Mouse (Mus musculus) limb, embryonic 10.5 days (tissue): ENCODE results near the gene Pom121l2. TPM values are rescaled to one million over a fixed set of nuclear protein-coding genes. Genes with fewer than 3 reads are reported as not detected.

Source experiments
- DNase-seq: peaks from one replicate; pipeline ENCODE4 v3.0.0-alpha.2; 2017; ENCODE audit warnings: low spot score
- H3K27ac ChIP-seq: fragments of 300-500 bp; sonication (generic); 2 replicates; pipeline ENCODE4 v1.5.1; 2016; ENCODE audit warnings: mild to moderate bottlenecking
- H3K27me3 ChIP-seq: fragments of 300-500 bp; sonication (generic); 2 replicates; pipeline ENCODE4 v1.6.1; 2016; ENCODE audit warnings: low read depth, mild to moderate bottlenecking; ENCODE audit not compliant: poor library complexity, severe bottlenecking
- H3K36me3 ChIP-seq: fragments of 300-500 bp; sonication (generic); 2 replicates; pipeline ENCODE4 v1.6.1; 2016; ENCODE audit warnings: mild to moderate bottlenecking, moderate library complexity
- H3K4me1 ChIP-seq: fragments of 300-500 bp; sonication (generic); 2 replicates; pipeline ENCODE4 v1.6.1; 2016
- H3K4me3 ChIP-seq: fragments of 300-500 bp; sonication (generic); 2 replicates; pipeline ENCODE4 v1.5.1; 2016; ENCODE audit warnings: mild to moderate bottlenecking, moderate library complexity
- H3K9me3 ChIP-seq: fragments of 300-500 bp; sonication (generic); replicated peaks from 2 replicates; pipeline ENCODE4 v1.6.1; 2016; ENCODE audit warnings: mild to moderate bottlenecking
- WGBS: fragments of 180-500 bp; shearing (Covaris S2); methylation state at CpG from one replicate; pipeline ENCODE4 v1.1.7; 2016; 5-methylcytosine and 5-hydroxymethylcytosine counted together
- polyA plus RNA-seq: library from polyadenylated mRNA; unstranded; fragments of >200 nt; fragmentation: Nextera tagmentation; extraction: Ambion mirVana; gene quantifications from 2 replicates; pipeline ENCODE4 v1.2.1, GENCODE M21; 2016

The Pom121l2 gene
- polyA plus RNA-seq, 1 experiment from 2014 or later: 0.28 TPM

- Histone ChIP-seq H3K4me3 (peak overlapping the region; percentile 52), H3K9me3 (no peaks in the 10 kb centered on the region), H3K4me1 (peaks cover 27% of the 10 kb centered on the region), H3K27me3 (peaks cover 73% of the 10 kb centered on the region), H3K27ac (no peak overlapping the region), H3K36me3 (no peaks in the 10 kb centered on the region)
- no peak for DNase-seq
- WGBS: under 1% methylated on average over 13 of the region's 13 CpGs
These were observed 15.8 kb downstream of the Pom121l2 start for GRCm38 (mm10) chr13:21996840-21997185.

- H3K27ac ChIP-seq: no peak overlapping the region
- H3K4me3 ChIP-seq: peak overlapping the region; percentile 52
- DNase-seq: no peak
- no peaks in the 10 kb centered on the region for H3K9me3 ChIP-seq
- H3K36me3 ChIP-seq: no peaks in the 10 kb centered on the region
- WGBS: under 1% methylated on average over 21 of the region's 21 CpGs
- peaks cover 29% of the 10 kb centered on the region for H3K4me1 ChIP-seq
- H3K27me3 ChIP-seq: peaks cover 78% of the 10 kb centered on the region
These were observed 16.3 kb downstream of the Pom121l2 start for GRCm38 (mm10) chr13:21997201-21997820.

DNA sequence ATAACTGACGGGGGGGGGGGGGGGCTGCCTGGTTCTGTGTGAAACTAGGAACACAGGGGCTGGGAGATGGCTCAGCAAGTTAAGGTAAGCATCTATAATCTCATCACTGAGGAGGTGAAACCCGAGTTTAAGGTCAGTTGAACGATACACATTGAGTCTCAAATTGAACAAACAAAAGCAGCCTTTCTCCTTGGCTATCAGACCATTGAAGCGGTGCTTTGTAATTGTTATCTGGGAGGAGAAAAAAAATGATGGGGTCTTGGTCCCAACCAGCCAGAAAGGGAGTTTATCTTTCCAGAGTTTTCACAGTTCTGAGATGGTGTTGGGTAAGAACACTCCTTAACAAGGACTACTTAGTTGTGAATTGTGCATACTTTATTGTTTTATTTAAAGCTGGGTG lies 16.8 kb downstream of the Pom121l2 start:
- WGBS: 16% methylated on average over 4 of the region's 4 CpGs
- peaks cover 29% of the 10 kb centered on the region for H3K4me1 ChIP-seq
- H3K4me3 ChIP-seq: peak overlapping the region; percentile 52
- H3K9me3 ChIP-seq: no peaks in the 10 kb centered on the region
- no peak overlapping the region for H3K27ac ChIP-seq
- peaks cover 82% of the 10 kb centered on the region for H3K27me3 ChIP-seq
- no peak for DNase-seq
- no peaks in the 10 kb centered on the region for H3K36me3 ChIP-seq

DNA sequence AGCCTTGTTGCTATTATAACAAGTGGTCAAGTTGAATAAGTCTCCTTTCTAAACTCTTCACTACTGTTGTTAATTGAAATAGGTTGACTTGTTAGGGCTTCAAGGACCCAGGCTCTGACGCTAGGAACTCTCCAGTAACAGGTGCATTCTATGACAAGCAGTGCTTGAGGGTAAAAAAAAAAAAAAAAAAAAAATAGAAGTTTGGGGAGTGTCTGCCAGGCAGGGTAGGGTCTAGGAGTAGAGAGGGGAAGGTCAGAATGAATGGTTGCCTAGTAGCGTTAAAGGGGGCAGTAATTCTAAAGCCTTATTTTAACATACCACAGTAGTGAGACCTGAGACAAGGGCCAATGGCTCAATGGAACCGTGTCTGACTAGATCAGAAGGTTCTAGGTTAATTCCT lies 17.4 kb downstream of the Pom121l2 start:
- no peak overlapping the region for H3K4me3 ChIP-seq
- H3K27me3 ChIP-seq: peaks cover 85% of the 10 kb centered on the region
- no peak for DNase-seq
- H3K9me3 ChIP-seq: no peaks in the 10 kb centered on the region
- H3K36me3 ChIP-seq: no peaks in the 10 kb centered on the region
- 23% methylated on average over 3 of the region's 3 CpGs for WGBS
- H3K27ac ChIP-seq: no peak overlapping the region
- H3K4me1 ChIP-seq: peaks cover 29% of the 10 kb centered on the region

- no peak overlapping the region for H3K27ac ChIP-seq
- H3K27me3 ChIP-seq: peaks cover 92% of the 10 kb centered on the region
- no peak for DNase-seq
- peaks cover 29% of the 10 kb centered on the region for H3K4me1 ChIP-seq
- no peaks in the 10 kb centered on the region for H3K9me3 ChIP-seq
- 40% methylated on average over 4 of the region's 4 CpGs for WGBS
- H3K4me3 ChIP-seq: no peak overlapping the region
- H3K36me3 ChIP-seq: no peaks in the 10 kb centered on the region
These were observed 18.2 kb downstream of the Pom121l2 start for GRCm38 (mm10) chr13:21999147-21999546.

DNA sequence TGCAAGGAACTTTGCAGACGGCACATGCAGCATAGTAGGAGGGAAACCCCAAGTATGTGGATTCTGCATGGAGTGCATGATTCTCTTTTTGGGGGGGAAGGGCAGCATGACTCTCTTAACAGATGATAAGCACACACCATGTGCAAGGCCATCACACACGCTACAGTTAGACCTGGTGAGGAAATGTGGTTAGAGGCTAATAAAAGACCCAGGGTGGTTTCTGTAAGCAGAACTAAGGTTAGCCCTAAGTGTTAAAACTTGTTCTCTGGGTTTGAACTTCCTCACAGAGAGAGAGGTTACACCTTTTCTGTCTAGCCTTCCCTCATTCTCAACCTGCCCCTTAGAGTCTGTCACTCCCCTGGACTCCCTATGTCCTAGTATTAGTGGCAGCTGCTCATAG lies 20.4 kb downstream of the Pom121l2 start:
- Histone ChIP-seq H3K27ac (no peak overlapping the region), H3K27me3 (peaks cover 100% of the 10 kb centered on the region), H3K9me3 (no peaks in the 10 kb centered on the region), H3K4me3 (no peak overlapping the region), H3K4me1 (peaks cover 27% of the 10 kb centered on the region), H3K36me3 (no peaks in the 10 kb centered on the region)
- no peak for DNase-seq
- WGBS: 54% methylated on average over 2 of the region's 2 CpGs

GRCm38 (mm10) chr13:22001823-22002222 lies 20.8 kb downstream of the Pom121l2 start:
- Histone ChIP-seq H3K4me3 (no peak overlapping the region), H3K4me1 (peaks cover 29% of the 10 kb centered on the region), H3K9me3 (no peaks in the 10 kb centered on the region)

GRCm38 (mm10) chr13:22005605-22006333 lies 24.8 kb downstream of the Pom121l2 start:
- under 1% methylated on average over 45 of the region's 45 CpGs for WGBS
- Histone ChIP-seq H3K27ac (peak overlapping the region; percentile 40; the same call in 1 of the 2 replicates), H3K4me1 (peaks cover 25% of the 10 kb centered on the region), H3K36me3 (no peaks in the 10 kb centered on the region), H3K27me3 (peaks cover 100% of the 10 kb centered on the region), H3K4me3 (peak overlapping the region; percentile 65), H3K9me3 (no peaks in the 10 kb centered on the region)
- peak; percentile 73 for DNase-seq

More at GRCm38 (mm10) chr13:22001823-22002222, 20.8 kb downstream of the Pom121l2 start:
- Histone ChIP-seq H3K27me3 (peaks cover 100% of the 10 kb centered on the region), H3K27ac (no peak overlapping the region), H3K36me3 (no peaks in the 10 kb centered on the region)
- no peak for DNase-seq
- 17% methylated on average over 5 of the region's 5 CpGs for WGBS

DNA sequence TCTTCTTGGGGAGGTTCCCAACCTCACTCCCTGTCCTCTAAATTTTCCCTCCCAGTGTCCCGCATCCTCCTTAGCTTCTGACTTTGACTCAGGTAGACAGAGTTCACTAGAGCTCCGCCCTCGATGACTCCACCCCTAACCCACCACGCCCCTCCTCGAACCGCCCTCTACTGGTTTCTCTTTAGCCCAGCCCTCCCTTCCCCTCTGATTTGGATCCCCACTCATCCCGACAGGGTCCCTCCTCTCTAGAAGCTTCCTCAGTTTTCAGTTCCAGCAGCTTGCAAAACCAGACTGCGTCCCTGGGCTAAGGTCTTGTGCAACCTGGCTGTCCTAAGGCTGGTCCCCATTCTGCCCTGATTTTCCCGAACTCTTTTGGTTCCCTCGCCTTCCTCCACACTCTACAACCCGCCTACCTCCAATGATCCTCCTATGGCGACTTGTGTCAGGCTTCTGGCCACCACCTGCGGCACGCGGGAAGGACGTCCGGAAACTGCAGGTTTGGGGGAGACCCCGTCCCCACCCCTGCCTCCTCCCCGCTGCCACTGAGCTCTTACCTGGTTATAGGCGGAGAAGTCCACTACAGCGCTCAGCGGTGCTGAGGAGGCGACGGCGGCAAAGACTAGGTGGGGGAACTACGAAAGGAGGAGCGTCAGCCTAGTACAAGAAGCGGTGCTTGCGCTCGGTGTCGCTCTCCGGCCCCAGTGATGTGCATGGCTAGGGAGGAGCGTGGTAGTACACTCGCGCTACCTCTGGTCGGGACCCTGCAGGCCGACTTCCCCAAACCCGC lies 25.5 kb downstream of the Pom121l2 start:
- H3K27ac ChIP-seq: no peak overlapping the region
- DNase-seq: peak; percentile 83
- H3K4me3 ChIP-seq: peak overlapping the region; percentile 65
- H3K27me3 ChIP-seq: peaks cover 100% of the 10 kb centered on the region
- H3K9me3 ChIP-seq: no peaks in the 10 kb centered on the region
- under 1% methylated on average over 38 of the region's 38 CpGs for WGBS
- peaks cover 25% of the 10 kb centered on the region for H3K4me1 ChIP-seq
- no peaks in the 10 kb centered on the region for H3K36me3 ChIP-seq

- no peaks in the 10 kb centered on the region for H3K9me3 ChIP-seq
- peak overlapping the region; percentile 65 for H3K4me3 ChIP-seq
- H3K27ac ChIP-seq: no peak overlapping the region
- H3K27me3 ChIP-seq: peaks cover 100% of the 10 kb centered on the region
- WGBS: 2% methylated on average over 18 of the region's 18 CpGs
- no peaks in the 10 kb centered on the region for H3K36me3 ChIP-seq
- DNase-seq: no peak
- H3K4me1 ChIP-seq: peaks cover 20% of the 10 kb centered on the region
These were observed 26.1 kb downstream of the Pom121l2 start for GRCm38 (mm10) chr13:22007121-22007510.

- 53% methylated on average over 7 of the region's 7 CpGs for WGBS
These were observed 26.9 kb downstream of the Pom121l2 start for GRCm38 (mm10) chr13:22007872-22008271.

DNA sequence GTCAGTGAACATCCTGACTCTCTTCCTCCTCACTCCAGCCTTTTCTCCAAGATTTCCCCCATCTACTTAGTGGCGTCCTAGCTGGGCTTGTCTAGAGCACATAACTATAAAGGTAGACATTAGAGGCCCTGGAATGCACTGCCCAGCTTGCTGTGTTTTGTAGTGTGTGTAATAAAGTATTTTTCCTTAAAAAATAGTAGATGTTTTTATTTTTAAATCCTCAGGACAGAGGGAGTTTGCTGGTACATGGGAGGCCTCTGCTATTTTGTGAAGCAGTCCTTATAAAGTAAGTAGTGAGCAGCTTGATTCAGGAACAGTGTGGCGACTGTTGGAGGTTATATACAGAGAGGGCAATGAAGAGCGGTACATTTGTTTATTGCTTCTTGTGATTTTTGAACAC lies 27.7 kb downstream of the Pom121l2 start:
- Histone ChIP-seq H3K27ac (no peak overlapping the region), H3K27me3 (peaks cover 100% of the 10 kb centered on the region), H3K36me3 (no peaks in the 10 kb centered on the region), H3K9me3 (no peaks in the 10 kb centered on the region), H3K4me1 (peaks cover 20% of the 10 kb centered on the region), H3K4me3 (no peak overlapping the region)
- no peak for DNase-seq
- WGBS: 76% methylated on average over 3 of the region's 3 CpGs

More at GRCm38 (mm10) chr13:22007872-22008271, 26.9 kb downstream of the Pom121l2 start:
- Histone ChIP-seq H3K4me1 (peaks cover 20% of the 10 kb centered on the region), H3K27ac (no peak overlapping the region), H3K36me3 (no peaks in the 10 kb centered on the region), H3K27me3 (peaks cover 100% of the 10 kb centered on the region), H3K4me3 (no peak overlapping the region), H3K9me3 (no peaks in the 10 kb centered on the region)
- DNase-seq: no peak

- WGBS: 40% methylated on average over 6 of the region's 7 CpGs
- no peaks in the 10 kb centered on the region for H3K9me3 ChIP-seq
These were observed 28.6 kb downstream of the Pom121l2 start, which contains the start of gene Prss16 for GRCm38 (mm10) chr13:22009642-22010041. Prss16 (minus strand) TSS chr13:22009742.

More at GRCm38 (mm10) chr13:22009642-22010041, 28.6 kb downstream of the Pom121l2 start, which contains the start of gene Prss16:
- DNase-seq: no peak
- Histone ChIP-seq H3K4me1 (peaks cover 26% of the 10 kb centered on the region), H3K27ac (no peak within 1 kb of the TSS), H3K27me3 (peaks cover 100% of the 10 kb centered on the region), H3K36me3 (no peaks in the 10 kb centered on the region), H3K4me3 (no peak within 1 kb of the TSS)
